Mouse (Mus musculus): Measurements from ENCODE around the gene Kcnab1. TPM values are rescaled to one million over a fixed set of nuclear protein-coding genes. Genes with fewer than 3 reads are reported as not detected.

Gene Kcnab1
- polyA plus RNA-seq, 1 experiment = 106 TPM

- Histone ChIP-seq H3K4me1 (ENCODE audit: control insufficient read depth, insufficient read depth, low read length) (no peaks in the 10 kb centered on the region), H3K4me3 (replicated peaks; ENCODE audit: insufficient read depth, low read depth, low read length) (no peak overlapping the region), H3K27ac (ENCODE audit: insufficient read depth, low read length) (no peak overlapping the region), H3K27me3 (ENCODE audit: control insufficient read depth, insufficient read depth, low read length) (no peaks in the 10 kb centered on the region)
- DNase-seq = no peak
- TF ChIP-seq POLR2A (IDR thresholded peaks at IDR 0.05; ENCODE audit: borderline replicate concordance, insufficient read depth, low read length) = no peak
- no peak for TF ChIP-seq CTCF (IDR thresholded peaks at IDR 0.05; ENCODE audit: borderline replicate concordance, insufficient read depth, low read depth, low read length)
- WGBS = 85% methylated on average over 8 of the region's 8 CpGs
Measured at GRCm38 (mm10) chr3:65360163-65360969, 251.2 kb downstream of the Kcnab1 start.

GRCm38 (mm10) chr3:65363438-65363837 lies 254.3 kb downstream of the Kcnab1 start:
- Histone ChIP-seq H3K27me3 (ENCODE audit: control insufficient read depth, insufficient read depth, low read length) (no peaks in the 10 kb centered on the region), H3K27ac (ENCODE audit: insufficient read depth, low read length) (no peak overlapping the region), H3K4me1 (ENCODE audit: control insufficient read depth, insufficient read depth, low read length) (no peaks in the 10 kb centered on the region), H3K4me3 (replicated peaks; ENCODE audit: insufficient read depth, low read depth, low read length) (no peak overlapping the region)
- no peak for DNase-seq
- 50% methylated on average over 1 of the region's 1 CpGs for WGBS
- TF ChIP-seq POLR2A (IDR thresholded peaks at IDR 0.05; ENCODE audit: borderline replicate concordance, insufficient read depth, low read length) (no peak), CTCF (IDR thresholded peaks at IDR 0.05; ENCODE audit: borderline replicate concordance, insufficient read depth, low read depth, low read length) (no peak)

GRCm38 (mm10) chr3:65365184-65365583 lies 256.0 kb downstream of the Kcnab1 start:
- Histone ChIP-seq H3K27ac (ENCODE audit: insufficient read depth, low read length) (no peak overlapping the region), H3K4me1 (ENCODE audit: control insufficient read depth, insufficient read depth, low read length) (no peaks in the 10 kb centered on the region), H3K4me3 (replicated peaks; ENCODE audit: insufficient read depth, low read depth, low read length) (no peak overlapping the region), H3K27me3 (ENCODE audit: control insufficient read depth, insufficient read depth, low read length) (no peaks in the 10 kb centered on the region)
- WGBS = 42% methylated on average over 6 of the region's 6 CpGs
- DNase-seq = peak in 1 of 2 experiments; percentile 23
- no peak for TF ChIP-seq POLR2A (IDR thresholded peaks at IDR 0.05; ENCODE audit: borderline replicate concordance, insufficient read depth, low read length)
- TF ChIP-seq CTCF (IDR thresholded peaks at IDR 0.05; ENCODE audit: borderline replicate concordance, insufficient read depth, low read depth, low read length) = no peak

- H3K4me1 ChIP-seq (ENCODE audit: control insufficient read depth, insufficient read depth, low read length) = no peaks in the 10 kb centered on the region
- no peaks in the 10 kb centered on the region for H3K27me3 ChIP-seq (ENCODE audit: control insufficient read depth, insufficient read depth, low read length)
- DNase-seq = no peak
- 90% methylated on average over 10 of the region's 10 CpGs for WGBS
- H3K4me3 ChIP-seq (replicated peaks; ENCODE audit: insufficient read depth, low read depth, low read length) = no peak overlapping the region
- no peak overlapping the region for H3K27ac ChIP-seq (ENCODE audit: insufficient read depth, low read length)
- no peak for TF ChIP-seq CTCF (IDR thresholded peaks at IDR 0.05; ENCODE audit: borderline replicate concordance, insufficient read depth, low read depth, low read length)
- TF ChIP-seq POLR2A (IDR thresholded peaks at IDR 0.05; ENCODE audit: borderline replicate concordance, insufficient read depth, low read length) = no peak
Measured at GRCm38 (mm10) chr3:65365921-65366710, 256.9 kb downstream of the Kcnab1 start.

- DNase-seq = no peak
- H3K4me3 ChIP-seq (replicated peaks; ENCODE audit: insufficient read depth, low read depth, low read length) = no peak overlapping the region
- TF ChIP-seq POLR2A (IDR thresholded peaks at IDR 0.05; ENCODE audit: borderline replicate concordance, insufficient read depth, low read length) (no peak), CTCF (IDR thresholded peaks at IDR 0.05; ENCODE audit: borderline replicate concordance, insufficient read depth, low read depth, low read length) (no peak)
- H3K4me1 ChIP-seq (ENCODE audit: control insufficient read depth, insufficient read depth, low read length) = no peaks in the 10 kb centered on the region
- WGBS = 40% methylated on average over 4 of the region's 4 CpGs
- H3K27me3 ChIP-seq (ENCODE audit: control insufficient read depth, insufficient read depth, low read length) = no peaks in the 10 kb centered on the region
- no peak overlapping the region for H3K27ac ChIP-seq (ENCODE audit: insufficient read depth, low read length)
Measured at GRCm38 (mm10) chr3:65367944-65368343, 258.8 kb downstream of the Kcnab1 start.

- no peak overlapping the region for H3K4me3 ChIP-seq (replicated peaks; ENCODE audit: insufficient read depth, low read depth, low read length)
- TF ChIP-seq CTCF (IDR thresholded peaks at IDR 0.05; ENCODE audit: borderline replicate concordance, insufficient read depth, low read depth, low read length) = no peak
- no peak for TF ChIP-seq POLR2A (IDR thresholded peaks at IDR 0.05; ENCODE audit: borderline replicate concordance, insufficient read depth, low read length)
- no peaks in the 10 kb centered on the region for H3K27me3 ChIP-seq (ENCODE audit: control insufficient read depth, insufficient read depth, low read length)
- WGBS = 92% methylated on average over 4 of the region's 4 CpGs
- no peak for DNase-seq
- H3K27ac ChIP-seq (ENCODE audit: insufficient read depth, low read length) = no peak overlapping the region
- H3K4me1 ChIP-seq (ENCODE audit: control insufficient read depth, insufficient read depth, low read length) = no peaks in the 10 kb centered on the region
Measured at GRCm38 (mm10) chr3:65372552-65372951, 263.4 kb downstream of the Kcnab1 start.

GRCm38 (mm10) chr3:65373594-65374182 lies 264.5 kb downstream of the Kcnab1 start:
- TF ChIP-seq CTCF (IDR thresholded peaks at IDR 0.05; ENCODE audit: borderline replicate concordance, insufficient read depth, low read depth, low read length) (no peak), POLR2A (IDR thresholded peaks at IDR 0.05; ENCODE audit: borderline replicate concordance, insufficient read depth, low read length) (no peak)
- no peak for DNase-seq

More at GRCm38 (mm10) chr3:65373594-65374182, 264.5 kb downstream of the Kcnab1 start:
- no peaks in the 10 kb centered on the region for H3K4me1 ChIP-seq (ENCODE audit: control insufficient read depth, insufficient read depth, low read length)
- no peaks in the 10 kb centered on the region for H3K27me3 ChIP-seq (ENCODE audit: control insufficient read depth, insufficient read depth, low read length)
- 72% methylated on average over 5 of the region's 5 CpGs for WGBS
- H3K27ac ChIP-seq (ENCODE audit: insufficient read depth, low read length) = no peak overlapping the region
- H3K4me3 ChIP-seq (replicated peaks; ENCODE audit: insufficient read depth, low read depth, low read length) = no peak overlapping the region
